Mouse (Mus musculus) embryonic facial prominence, embryonic 13.5 days (tissue): ENCODE results near the gene Galnt6. TPM values are rescaled to one million over a fixed set of nuclear protein-coding genes. Genes with fewer than 3 reads are reported as not detected.

Experiments used
- ATAC-seq: fragments of 200-750 bp; cut with Nextera tagmentation; 2 replicates; pipeline ENCODE4 v1.8.0; 2017; ENCODE audit warnings: low read depth; ENCODE audit not compliant: insufficient number of reproducible peaks, insufficient read depth, low FRiP score, low TSS enrichment
- H3K27ac ChIP-seq: fragments of 300-500 bp; sonication (generic); 2 replicates; pipeline ENCODE4 v1.5.1; 2015; ENCODE audit warnings: moderate library complexity, mild to moderate bottlenecking, inconsistent platforms
- H3K27me3 ChIP-seq: fragments of 300-500 bp; sonication (generic); 2 replicates; pipeline ENCODE4 v1.6.1; 2015; ENCODE audit warnings: mild to moderate bottlenecking, inconsistent platforms
- H3K36me3 ChIP-seq: fragments of 300-500 bp; sonication (generic); 2 replicates; pipeline ENCODE4 v1.6.1; 2015; ENCODE audit warnings: mild to moderate bottlenecking, inconsistent platforms
- H3K4me1 ChIP-seq: fragments of 300-500 bp; sonication (generic); 2 replicates; pipeline ENCODE4 v1.6.1; 2015; ENCODE audit warnings: inconsistent platforms
- H3K4me2 ChIP-seq: fragments of 300-500 bp; sonication (generic); 2 replicates; pipeline ENCODE4 v1.6.1; 2015; ENCODE audit warnings: moderate library complexity, mild to moderate bottlenecking, inconsistent platforms
- H3K4me3 ChIP-seq: fragments of 300-500 bp; sonication (generic); 2 replicates; pipeline ENCODE4 v1.5.1; 2015; ENCODE audit warnings: mild to moderate bottlenecking, inconsistent platforms
- H3K9ac ChIP-seq: fragments of 300-500 bp; sonication (generic); 2 replicates; pipeline ENCODE4 v1.6.1; 2015; ENCODE audit warnings: mild to moderate bottlenecking, inconsistent platforms
- H3K9me3 ChIP-seq: fragments of 300-500 bp; sonication (generic); 2 replicates; pipeline ENCODE4 v1.6.1; 2016; ENCODE audit warnings: inconsistent platforms
- WGBS: fragments of 180-500 bp; shearing (Covaris S2); methylation state at CpG from one replicate; pipeline ENCODE4 v1.1.7; 2015; ENCODE audit warnings: mixed read lengths; 5-methylcytosine and 5-hydroxymethylcytosine counted together
- microRNA-seq: library from miRNA; unstranded; fragments of <30 nt; microRNA quantifications from one replicate; pipeline ENCODE4, GENCODE M21; 2016
- polyA plus RNA-seq: library from polyadenylated mRNA; unstranded; fragments of >200 nt; fragmentation: Nextera tagmentation; extraction: Ambion mirVana; gene quantifications from 2 replicates; pipeline ENCODE4 v1.2.1, GENCODE M21; 2015

The Galnt6 gene
- polyA plus RNA-seq, 1 experiment from 2014 or later, result 1.3 TPM

DNA sequence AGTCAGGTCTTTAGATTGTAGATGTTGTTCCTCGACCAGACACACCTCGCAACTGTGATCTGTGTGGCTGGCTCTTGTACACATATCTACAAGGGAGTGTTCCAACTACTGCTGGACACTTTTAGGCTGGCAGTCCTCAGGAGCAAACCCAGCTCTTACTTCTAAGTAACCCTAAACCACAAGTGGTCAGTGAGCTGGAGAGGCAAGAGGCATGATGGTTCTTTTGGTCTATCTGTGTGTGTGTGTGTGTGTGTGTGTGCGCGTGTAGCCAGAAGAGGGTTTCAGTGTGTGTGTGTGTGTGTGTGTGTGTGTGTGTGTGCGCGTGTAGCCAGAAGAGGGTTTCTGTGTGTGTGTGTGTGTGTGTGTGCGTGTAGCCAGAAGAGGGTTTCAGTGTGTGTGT lies 86.7 kb downstream of the Galnt6 start:
- 91% methylated on average over 7 of the region's 7 CpGs for WGBS
- ATAC-seq, result no peak

More for the DNA sequence above, 86.7 kb downstream of the Galnt6 start:
- no peak overlapping the region for H3K4me3 ChIP-seq
- no peak overlapping the region for H3K9ac ChIP-seq
- H3K9me3 ChIP-seq, result no peaks in the 10 kb centered on the region
- no peaks in the 10 kb centered on the region for H3K36me3 ChIP-seq
- H3K4me2 ChIP-seq, result no peak overlapping the region
- H3K4me1 ChIP-seq, result no peaks in the 10 kb centered on the region
- H3K27me3 ChIP-seq, result peaks cover 20% of the 10 kb centered on the region
- no peak overlapping the region for H3K27ac ChIP-seq

Small RNA genes within 50 kb of the gene (microRNA-seq; reads per million reads assigned to microRNA genes)
- gene Mir6961, result not detected

Other genes starting within 250 kb of the Galnt6 start
- 24.3 and 24.8 TPM in 2 replicates for gene Csrnp2, start 233.9 kb downstream of the Galnt6 start, polyA plus RNA-seq
- 26.4 and 32.5 TPM in 2 replicates for gene Tfcp2, start 177.4 kb downstream of the Galnt6 start, polyA plus RNA-seq
- gene Pou6f1, start 129.4 kb downstream of the Galnt6 start, polyA plus RNA-seq, result 14.4 and 18.2 TPM in 2 replicates
- gene Dazap2, start 114.0 kb downstream of the Galnt6 start, polyA plus RNA-seq, result 155 and 159 TPM in 2 replicates
- gene Smagp, start 92.4 kb downstream of the Galnt6 start, polyA plus RNA-seq, result 9.2 and 10.1 TPM in 2 replicates
- 2.1 and 4.7 TPM in 2 replicates for gene Bin2, start 59.8 kb downstream of the Galnt6 start, polyA plus RNA-seq
- 1.5 and 2.1 TPM in 2 replicates for gene Cela1, start 41.5 kb downstream of the Galnt6 start, polyA plus RNA-seq
- 5.0 and 6.3 TPM in 2 replicates for gene Slc4a8, start 32.4 kb upstream of the Galnt6 start, polyA plus RNA-seq
- 8.2 and 8.6 TPM in 2 replicates for gene Scn8a, start 140.5 kb upstream of the Galnt6 start, polyA plus RNA-seq